Mouse (Mus musculus): ENCODE results near the gene Zap70.
"Not testable (repeated sequence)": the region's sequence is repeated elsewhere in the genome, so short reads cannot be mapped to it uniquely, and the experiment has no call there.

Zap70 gene

GRCm38 (mm10) chr1:36772198-36772934 lies 10.8 kb downstream of the Zap70 start:
- DNase-seq (ENCODE audit: inconsistent ontology term) = no peak

DNA sequence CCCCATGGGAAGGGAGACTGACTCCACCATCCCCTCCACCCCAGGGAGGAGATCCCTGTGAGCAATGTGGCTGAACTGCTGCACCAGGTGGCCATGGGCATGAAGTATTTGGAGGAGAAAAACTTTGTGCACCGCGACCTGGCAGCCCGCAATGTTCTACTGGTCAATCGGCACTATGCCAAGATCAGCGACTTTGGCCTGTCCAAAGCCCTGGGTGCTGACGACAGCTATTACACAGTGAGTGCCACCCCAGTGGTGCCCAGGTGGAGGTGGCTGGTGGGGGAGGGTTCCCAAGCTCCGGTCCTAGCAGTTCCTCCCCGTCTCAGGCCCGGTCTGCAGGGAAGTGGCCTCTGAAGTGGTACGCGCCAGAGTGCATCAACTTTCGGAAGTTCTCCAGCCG lies 19.2 kb downstream of the Zap70 start:
- no peak for DNase-seq (ENCODE audit: inconsistent ontology term)

GRCm38 (mm10) chr1:36782476-36782875 lies 20.9 kb downstream of the Zap70 start:
- DNase-seq (ENCODE audit: inconsistent ontology term) = no peak

- peak; percentile 48 for DNase-seq (ENCODE audit: inconsistent ontology term)
Measured at GRCm38 (mm10) chr1:36784365-36785134, 23.0 kb downstream of the Zap70 start.

DNA sequence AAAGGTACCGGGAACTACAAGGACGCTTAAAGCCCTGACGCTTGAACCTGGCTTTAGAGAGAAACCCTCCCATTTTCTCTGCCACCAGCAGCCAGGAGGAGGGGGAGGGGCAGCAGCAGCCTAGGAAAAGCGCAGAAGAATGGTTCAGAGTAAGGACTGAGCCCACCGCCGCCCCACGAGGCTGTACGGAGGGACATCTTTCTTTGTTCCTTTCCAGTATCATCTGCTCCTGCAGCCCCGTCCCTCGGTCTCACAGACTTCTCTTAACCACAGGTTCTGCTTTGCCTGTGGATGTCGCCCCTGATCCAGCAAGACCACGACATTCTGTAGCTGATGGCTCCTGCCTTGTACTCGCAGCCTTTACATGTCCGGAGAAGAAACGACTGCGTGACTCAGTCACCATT lies 23.6 kb downstream of the Zap70 start:
- DNase-seq (ENCODE audit: inconsistent ontology term) = peak; percentile 43

DNA sequence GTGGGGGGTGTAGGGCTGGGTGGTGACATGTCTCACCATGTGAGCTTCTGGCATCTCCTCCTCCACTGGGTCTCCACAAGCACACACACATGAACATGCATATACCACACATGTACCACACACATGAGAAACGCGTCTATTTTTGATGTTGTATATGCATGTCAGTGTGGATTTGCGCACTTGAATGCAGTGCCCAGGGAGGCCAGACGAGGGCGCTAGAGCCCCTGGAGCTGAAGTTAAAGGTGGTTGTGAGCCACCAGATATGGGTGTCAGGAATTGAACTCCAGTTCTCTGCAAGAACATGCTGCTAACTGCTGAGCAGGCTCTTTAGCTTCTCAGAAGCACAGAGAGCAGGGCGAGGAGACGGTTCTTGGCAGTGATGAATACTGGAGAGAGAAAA lies 24.8 kb downstream of the Zap70 start:
- DNase-seq (ENCODE audit: inconsistent ontology term) = no peak

GRCm38 (mm10) chr1:36789416-36789815 lies 27.8 kb downstream of the Zap70 start:
- no peak for DNase-seq (ENCODE audit: inconsistent ontology term)

- DNase-seq (ENCODE audit: inconsistent ontology term) = no peak
Measured at GRCm38 (mm10) chr1:36796711-36797110, 35.1 kb downstream of the Zap70 start.

DNA sequence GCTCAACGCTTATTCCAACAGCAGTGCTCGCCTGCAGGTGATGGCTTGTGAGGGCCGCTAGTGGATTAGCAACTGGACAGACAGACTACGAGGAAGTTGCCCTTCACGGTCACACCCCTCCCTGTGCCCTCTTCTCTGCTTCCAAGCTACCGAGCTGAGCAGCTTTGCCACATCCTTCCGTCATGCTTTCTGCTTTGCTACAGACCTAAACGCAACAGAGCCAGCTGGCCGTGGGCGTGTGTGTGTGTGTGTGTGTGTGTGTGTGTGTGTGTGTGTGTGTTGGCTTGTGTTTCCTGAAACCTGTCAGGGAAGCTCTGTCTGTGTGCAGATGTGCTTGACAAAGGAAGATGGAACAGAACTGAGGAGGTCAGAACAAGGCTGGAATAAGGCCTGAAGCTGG lies 35.9 kb downstream of the Zap70 start:
- no peak for DNase-seq (ENCODE audit: inconsistent ontology term)

GRCm38 (mm10) chr1:36800379-36801011 lies 38.9 kb downstream of the Zap70 start:
- DNase-seq (ENCODE audit: inconsistent ontology term) = no peak

- no peak for DNase-seq (ENCODE audit: inconsistent ontology term)
Measured at GRCm38 (mm10) chr1:36804259-36804658, 42.7 kb downstream of the Zap70 start.

- DNase-seq (ENCODE audit: inconsistent ontology term) = no peak
Measured at GRCm38 (mm10) chr1:36804833-36805232, 43.2 kb downstream of the Zap70 start.

DNA sequence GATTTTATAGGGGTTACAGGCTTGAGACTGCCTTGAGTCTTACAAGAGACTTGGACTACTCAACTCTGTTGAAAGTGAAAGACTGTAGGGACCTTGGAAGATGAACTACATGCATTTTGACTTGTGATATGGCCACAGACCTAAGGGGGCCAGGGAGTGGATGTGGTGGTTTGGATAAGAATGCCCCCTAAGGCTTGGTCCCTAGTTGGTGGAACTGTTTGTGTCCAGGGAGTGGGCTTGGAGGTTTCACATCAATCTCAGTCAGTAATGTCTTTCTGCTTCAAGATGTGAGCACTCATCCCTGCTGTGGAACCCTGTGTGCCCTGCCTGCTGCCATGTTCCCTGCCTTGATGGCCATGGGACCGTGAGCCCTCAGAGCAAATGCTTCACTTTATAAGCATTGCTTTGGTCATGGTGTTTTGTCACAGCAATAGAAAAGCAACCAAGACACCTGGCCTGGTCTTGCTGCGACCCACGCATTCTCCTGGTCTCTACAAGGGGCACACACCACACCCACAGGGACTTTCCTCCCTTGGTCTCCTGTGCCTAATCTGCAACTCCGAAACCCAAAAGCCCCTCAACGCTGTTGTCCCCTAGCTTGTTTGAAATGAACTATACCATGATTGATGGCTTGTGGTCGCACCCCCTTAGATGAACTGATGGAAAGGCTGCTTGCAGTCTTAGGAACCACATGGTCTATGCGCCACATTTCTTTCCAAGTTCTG lies 44.7 kb downstream of the Zap70 start:
- no peak for DNase-seq (ENCODE audit: inconsistent ontology term)

GRCm38 (mm10) chr1:36807086-36807485 lies 45.5 kb downstream of the Zap70 start:
- DNase-seq (ENCODE audit: inconsistent ontology term) = no peak

DNA sequence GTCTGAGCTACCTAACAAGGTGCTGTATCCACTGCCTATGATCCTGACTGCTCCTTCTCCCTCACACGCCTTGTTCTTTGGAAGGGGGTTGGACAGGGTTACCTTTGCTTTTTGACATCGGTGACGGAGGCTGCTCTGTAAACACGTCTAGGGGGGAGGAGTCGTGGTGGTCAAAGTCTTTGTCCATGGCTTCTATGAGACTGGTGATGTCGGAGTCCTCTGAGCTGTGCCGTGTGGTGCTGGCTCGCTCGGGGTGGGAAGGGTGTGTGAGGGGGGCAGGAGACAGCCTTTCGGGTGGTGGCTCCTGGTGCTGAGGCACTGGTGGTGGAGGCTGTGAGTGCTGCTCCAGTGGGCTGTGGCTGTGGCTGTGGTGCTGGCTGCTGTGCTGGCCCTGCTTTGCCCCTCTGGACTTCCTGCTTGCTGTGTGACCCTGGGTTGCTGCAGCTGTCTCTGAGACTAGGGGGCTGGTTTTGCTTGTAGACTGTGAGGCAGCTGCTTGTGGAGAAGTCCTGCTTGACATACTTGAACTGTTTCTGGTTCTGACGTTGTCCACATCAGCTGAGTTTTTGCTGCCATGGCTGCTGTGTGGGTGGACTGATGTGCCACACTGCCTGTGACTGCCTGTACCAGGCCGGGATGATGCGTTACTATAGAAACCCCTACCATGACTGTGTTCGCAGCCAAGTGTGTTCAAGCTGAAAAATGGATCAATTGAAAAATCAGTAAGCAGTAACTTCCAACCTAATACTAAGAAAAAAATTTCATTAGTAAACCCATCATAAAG lies 46.4 kb downstream of the Zap70 start:
- DNase-seq (ENCODE audit: inconsistent ontology term) = no peak

DNA sequence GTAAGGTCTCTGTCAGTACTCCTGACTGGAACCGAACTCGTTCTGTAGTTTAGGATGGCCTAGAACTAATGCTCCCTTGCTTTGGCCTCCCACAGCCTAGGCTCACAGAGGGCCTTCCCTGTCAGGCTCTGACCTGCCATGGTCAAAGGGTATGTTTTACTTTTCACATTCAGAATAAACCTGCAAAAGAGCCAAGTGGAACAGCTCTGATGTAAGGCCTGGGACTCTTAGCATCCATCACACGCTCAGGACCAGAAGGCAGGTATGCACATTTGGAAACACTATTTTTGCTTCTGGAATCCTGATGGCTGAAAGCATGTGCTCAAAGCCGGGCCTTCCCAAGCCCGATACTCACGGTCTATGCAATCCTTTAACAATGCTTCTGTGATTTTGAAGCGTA lies 50.2 kb downstream of the Zap70 start:
- DNase-seq (ENCODE audit: inconsistent ontology term) = no peak

GRCm38 (mm10) chr1:36813415-36813814 lies 51.8 kb downstream of the Zap70 start:
- DNase-seq (ENCODE audit: inconsistent ontology term) = no peak

GRCm38 (mm10) chr1:36814271-36814903 lies 52.8 kb downstream of the Zap70 start:
- DNase-seq (ENCODE audit: inconsistent ontology term) = no peak

DNA sequence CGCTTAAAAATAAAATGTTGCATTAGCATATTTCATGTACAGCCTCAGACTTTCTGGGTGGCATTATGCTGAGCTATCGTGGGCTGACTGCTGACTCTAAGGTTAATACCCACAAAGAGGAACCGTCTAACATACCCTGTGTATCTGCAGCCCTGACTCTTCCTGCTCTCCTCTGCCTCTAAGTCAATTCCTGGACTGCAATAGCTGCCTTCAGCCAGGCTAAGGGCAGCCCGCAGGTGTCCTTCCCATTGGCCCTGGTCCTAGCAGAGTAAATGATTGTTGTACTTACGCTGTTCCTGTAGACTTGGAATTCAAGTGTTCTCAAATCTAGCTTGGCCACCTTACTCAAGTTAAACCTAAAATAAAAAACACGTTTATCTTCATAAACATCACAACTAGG lies 53.6 kb downstream of the Zap70 start:
- DNase-seq (ENCODE audit: inconsistent ontology term) = no peak

DNA sequence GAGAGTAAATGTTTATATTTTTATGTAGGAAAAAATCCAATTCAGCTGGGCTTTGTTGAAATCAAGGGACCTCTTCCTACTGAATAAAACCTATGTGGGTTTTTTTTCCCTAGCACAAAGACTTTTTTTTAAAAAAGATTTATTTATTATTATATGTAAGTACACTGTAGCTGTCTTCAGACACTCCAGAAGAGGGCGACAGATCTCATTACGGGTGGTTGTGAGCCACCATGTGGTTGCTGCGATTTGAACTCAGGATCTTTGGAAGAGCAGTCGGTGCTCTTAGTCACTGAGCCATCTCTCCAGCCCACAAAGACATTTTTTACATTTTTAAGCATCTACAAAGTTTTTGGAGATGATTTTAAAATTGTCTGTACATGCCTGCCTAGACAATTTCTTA lies 60.3 kb downstream of the Zap70 start:
- not testable (repeated sequence) for DNase-seq (ENCODE audit: inconsistent ontology term)

DNA sequence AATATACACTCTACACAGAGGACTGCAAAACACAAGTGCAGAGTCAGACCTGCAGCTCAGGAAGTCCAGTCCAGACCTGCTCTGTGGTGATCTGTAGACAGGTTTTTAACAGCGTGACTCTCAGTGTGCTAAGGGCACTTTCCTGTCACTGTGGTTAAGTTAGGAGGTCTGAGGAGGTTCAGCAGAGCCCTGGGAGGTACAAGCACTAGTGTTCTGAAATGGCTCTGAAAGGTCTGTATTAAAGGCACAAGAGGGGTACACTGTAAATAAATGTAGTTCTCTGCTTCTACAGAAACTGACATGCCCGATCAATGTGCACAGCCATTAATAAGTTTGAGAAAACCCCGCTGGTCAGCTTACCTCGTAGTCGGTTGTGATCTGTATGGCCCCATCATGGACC lies 62.8 kb downstream of the Zap70 start:
- no peak for DNase-seq (ENCODE audit: inconsistent ontology term)
